Mouse (Mus musculus): ENCODE results near the gene BC049715. TPM values are rescaled to one million over a fixed set of nuclear protein-coding genes. Genes with fewer than 3 reads are reported as not detected.

The BC049715 gene
- polyA plus RNA-seq (2012; rRNA removed; ENCODE audit: low replicate concordance): 0.88 and 1.5 TPM in 2 replicates

GRCm38 (mm10) chr6:136827516-136827880 lies at the start of gene BC049715:
Gene BC049715, plus strand, starts transcription at chr6:136827626.

GRCm38 (mm10) chr6:136781377-136781986 lies 45.9 kb upstream of the BC049715 start, which contains the start of gene Gucy2c:
Gene Gucy2c, minus strand, starts transcription at chr6:136781765.

GRCm38 (mm10) chr6:136803739-136804633 lies 23.4 kb upstream of the BC049715 start, which contains the start of gene Hist4h4:
Gene Hist4h4, minus strand, starts transcription at chr6:136804415.

GRCm38 (mm10) chr6:136808014-136808417 lies 19.4 kb upstream of the BC049715 start, which contains the start of gene H2afj:
Gene H2afj, plus strand, starts transcription at chr6:136808244.

GRCm38 (mm10) chr6:136827881-136828561 lies 595 bp downstream of the BC049715 start, which contains the start of gene Wbp11:
Gene Wbp11, minus strand, starts transcription at chr6:136828233.

GRCm38 (mm10) chr6:136835352-136835751 lies 7.9 kb downstream of the BC049715 start, which contains the start of gene Smco3:
Gene Smco3, minus strand, starts transcription at chr6:136835452.

GRCm38 (mm10) chr6:136857186-136857872 lies 29.9 kb downstream of the BC049715 start, which contains the start of gene Art4:
Gene Art4, minus strand, starts transcription at chr6:136857733.

GRCm38 (mm10) chr6:136875670-136876069 lies 48.2 kb downstream of the BC049715 start, which contains the start of gene Mgp:
Gene Mgp, minus strand, starts transcription at chr6:136875823.

Other genes starting within 250 kb of the BC049715 start
- gene Plbd1, start 165.7 kb upstream of the BC049715 start, polyA plus RNA-seq (2012; rRNA removed; ENCODE audit: low replicate concordance): 20.3 and 43.4 TPM in 2 replicates
- 35.4 and 61.1 TPM in 2 replicates for gene Gucy2c, start 45.9 kb upstream of the BC049715 start, polyA plus RNA-seq (2012; rRNA removed; ENCODE audit: low replicate concordance)
- 1.3 and 2.3 TPM in 2 replicates for gene Hist4h4, start 23.2 kb upstream of the BC049715 start, polyA plus RNA-seq (2012; rRNA removed; ENCODE audit: low replicate concordance)
- 381 and 1,561 TPM in 2 replicates for gene H2afj, start 19.4 kb upstream of the BC049715 start, polyA plus RNA-seq (2012; rRNA removed; ENCODE audit: low replicate concordance)
- 32.5 and 34.8 TPM in 2 replicates for gene Wbp11, start 607 bp downstream of the BC049715 start, polyA plus RNA-seq (2012; rRNA removed; ENCODE audit: low replicate concordance)
- gene Smco3, start 7.8 kb downstream of the BC049715 start, polyA plus RNA-seq (2012; rRNA removed; ENCODE audit: low replicate concordance): not detected in 2 replicates
- gene Art4, start 30.1 kb downstream of the BC049715 start, polyA plus RNA-seq (2012; rRNA removed; ENCODE audit: low replicate concordance): 0.08 and 0.15 TPM in 2 replicates
- 70.6 and 80.8 TPM in 2 replicates for gene Mgp, start 48.2 kb downstream of the BC049715 start, polyA plus RNA-seq (2012; rRNA removed; ENCODE audit: low replicate concordance)
- gene Erp27, start 94.6 kb downstream of the BC049715 start, polyA plus RNA-seq (2012; rRNA removed; ENCODE audit: low replicate concordance): 5.0 TPM in 1 of 2 replicates, not detected in the other
- gene Pde6h, start 96.2 kb downstream of the BC049715 start, polyA plus RNA-seq (2012; rRNA removed; ENCODE audit: low replicate concordance): 0.04 TPM in 1 of 2 replicates, not detected in the other
- gene Arhgdib, start 114.3 kb downstream of the BC049715 start, polyA plus RNA-seq (2012; rRNA removed; ENCODE audit: low replicate concordance): 9.1 and 19.1 TPM in 2 replicates